Mouse (Mus musculus) liver, embryonic 14.5 days (tissue): Measurements from ENCODE around the gene Rps23.

Source experiments
- CTCF ChIP-seq: IDR thresholded peaks from 2 replicates; pipeline ENCODE4 v1.5.1; 2016; ENCODE audit warnings: antibody characterized with exemption, low read depth, control low read depth
- EP300 ChIP-seq: IDR thresholded peaks from 2 replicates; pipeline ENCODE4 v1.6.1; 2016; ENCODE audit warnings: antibody characterized with exemption, low read depth

DNA sequence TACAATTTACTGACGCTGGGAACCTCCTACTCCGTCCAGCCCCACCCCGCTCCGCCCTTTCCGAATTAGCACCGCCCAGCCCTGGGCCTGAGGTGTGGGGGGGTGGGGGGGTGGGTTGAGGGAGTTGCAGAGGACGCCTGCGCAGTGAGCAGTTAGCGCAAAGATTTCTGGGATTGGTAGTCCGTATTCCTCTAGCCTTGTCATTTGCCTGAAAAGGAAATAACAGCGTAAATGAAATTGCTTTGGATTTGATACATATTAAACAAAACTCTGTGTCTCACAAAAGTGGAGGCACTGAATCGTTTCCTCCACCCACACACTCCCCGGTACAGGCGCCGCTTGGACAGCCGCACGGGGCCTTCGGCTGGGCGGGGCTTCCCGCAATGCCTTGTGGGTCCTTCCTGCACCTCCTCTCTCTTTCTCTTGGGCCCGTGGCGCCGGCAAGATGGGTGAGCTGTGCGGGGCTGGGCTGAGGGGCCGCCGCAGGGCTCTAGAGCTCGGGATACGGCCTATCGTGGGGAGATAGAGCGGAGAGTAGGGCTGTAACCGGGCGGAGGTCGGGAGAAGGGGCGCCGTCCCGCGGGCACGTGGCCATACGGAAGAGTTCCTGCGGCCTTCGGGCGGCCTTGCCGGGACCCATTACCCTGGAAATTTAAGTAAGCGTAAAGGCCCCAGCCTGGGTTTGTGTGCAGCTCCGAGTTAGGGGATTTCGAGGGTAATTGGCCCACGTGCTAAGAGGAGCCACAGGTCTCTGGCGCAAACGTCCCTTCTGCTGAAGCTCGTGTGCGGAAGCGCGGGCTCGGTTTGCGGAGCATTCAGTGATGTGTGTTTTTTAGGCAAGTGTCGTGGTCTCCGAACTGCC, at the start of gene Rps23:
- TF ChIP-seq CTCF, result no peak
- TF ChIP-seq EP300, result peak; percentile 72; the same call in 1 of the 2 replicates
